Mouse (Mus musculus) hindbrain, embryonic 13.5 days (tissue): ENCODE results near the gene Rnf227. TPM values are rescaled to one million over a fixed set of nuclear protein-coding genes. Genes with fewer than 3 reads are reported as not detected.
A peak's percentile ranks its signal among the peaks of the same experiment; 100 is the strongest.

Experiments
- ATAC-seq: fragments of 200-750 bp; cut with Nextera tagmentation; 2 replicates; pipeline ENCODE4 v1.8.0; 2017; ENCODE audit warnings: moderate TSS enrichment; ENCODE audit not compliant: low FRiP score
- H3K27ac ChIP-seq: fragments of 300-500 bp; sonication (generic); 2 replicates; pipeline ENCODE4 v1.5.1; 2015; ENCODE audit warnings: inconsistent platforms, mild to moderate bottlenecking, moderate library complexity
- H3K27me3 ChIP-seq: fragments of 300-500 bp; sonication (generic); 2 replicates; pipeline ENCODE4 v1.6.1; 2015; ENCODE audit warnings: mild to moderate bottlenecking, inconsistent platforms
- H3K36me3 ChIP-seq: fragments of 300-500 bp; sonication (generic); 2 replicates; pipeline ENCODE4 v1.6.1; 2015; ENCODE audit warnings: mild to moderate bottlenecking, inconsistent platforms
- H3K4me1 ChIP-seq: fragments of 300-500 bp; sonication (generic); replicated peaks from 2 replicates; pipeline ENCODE4 v1.6.1; 2015; ENCODE audit warnings: inconsistent platforms
- H3K4me2 ChIP-seq: fragments of 300-500 bp; sonication (generic); 2 replicates; pipeline ENCODE4 v1.6.1; 2015; ENCODE audit warnings: inconsistent platforms, mild to moderate bottlenecking, moderate library complexity
- H3K4me3 ChIP-seq: fragments of 300-500 bp; sonication (generic); 2 replicates; pipeline ENCODE4 v1.5.1; 2015; ENCODE audit warnings: mild to moderate bottlenecking, inconsistent platforms
- H3K9ac ChIP-seq: fragments of 300-500 bp; sonication (generic); 2 replicates; pipeline ENCODE4 v1.6.1; 2015; ENCODE audit warnings: mild to moderate bottlenecking, inconsistent platforms
- H3K9me3 ChIP-seq: fragments of 300-500 bp; sonication (generic); 2 replicates; pipeline ENCODE4 v1.6.1; 2016; ENCODE audit warnings: inconsistent platforms
- WGBS: fragments of 180-500 bp; shearing (Covaris S2); methylation state at CpG from one replicate; pipeline ENCODE4 v1.1.7; 2015; 5-methylcytosine and 5-hydroxymethylcytosine counted together
- polyA plus RNA-seq: library from polyadenylated mRNA; unstranded; fragments of >200 nt; fragmentation: Nextera tagmentation; extraction: Ambion mirVana; gene quantifications from 2 replicates; pipeline ENCODE4 v1.2.1, GENCODE M21; 2015

The Rnf227 gene
- polyA plus RNA-seq, 1 experiment from 2014 or later: 166 TPM

DNA sequence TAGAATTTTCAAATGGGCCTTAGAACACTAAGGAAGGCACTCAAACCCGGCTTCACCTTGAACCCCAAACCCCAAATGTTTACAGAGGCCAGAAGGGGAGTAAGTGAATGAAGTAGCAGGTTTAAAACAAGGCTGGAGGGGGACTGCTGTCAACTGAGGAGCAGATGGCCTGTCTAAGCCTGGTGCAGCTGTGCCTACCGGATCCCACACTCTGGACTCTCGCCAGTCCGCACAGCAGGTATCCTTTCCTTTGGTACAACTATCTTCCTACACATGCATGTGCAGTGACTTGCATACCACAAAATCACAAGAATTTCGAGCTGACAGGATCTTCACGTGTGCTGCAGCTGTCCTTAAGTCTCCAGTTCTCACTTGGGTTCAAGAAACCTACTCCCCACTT, 18.3 kb upstream of the Rnf227 start:
- no peak overlapping the region for H3K27ac ChIP-seq
- H3K36me3 ChIP-seq: peaks cover 32% of the 10 kb centered on the region
- peak overlapping the region; percentile 80 for H3K9ac ChIP-seq
- H3K27me3 ChIP-seq: peaks cover 5% of the 10 kb centered on the region
- H3K9me3 ChIP-seq: no peaks in the 10 kb centered on the region
- ATAC-seq: no peak
- WGBS: 63% methylated on average over 6 of the region's 6 CpGs
- H3K4me3 ChIP-seq: peak overlapping the region; percentile 62
- peak overlapping the region; percentile 76 for H3K4me2 ChIP-seq
- peaks cover 52% of the 10 kb centered on the region for H3K4me1 ChIP-seq

DNA sequence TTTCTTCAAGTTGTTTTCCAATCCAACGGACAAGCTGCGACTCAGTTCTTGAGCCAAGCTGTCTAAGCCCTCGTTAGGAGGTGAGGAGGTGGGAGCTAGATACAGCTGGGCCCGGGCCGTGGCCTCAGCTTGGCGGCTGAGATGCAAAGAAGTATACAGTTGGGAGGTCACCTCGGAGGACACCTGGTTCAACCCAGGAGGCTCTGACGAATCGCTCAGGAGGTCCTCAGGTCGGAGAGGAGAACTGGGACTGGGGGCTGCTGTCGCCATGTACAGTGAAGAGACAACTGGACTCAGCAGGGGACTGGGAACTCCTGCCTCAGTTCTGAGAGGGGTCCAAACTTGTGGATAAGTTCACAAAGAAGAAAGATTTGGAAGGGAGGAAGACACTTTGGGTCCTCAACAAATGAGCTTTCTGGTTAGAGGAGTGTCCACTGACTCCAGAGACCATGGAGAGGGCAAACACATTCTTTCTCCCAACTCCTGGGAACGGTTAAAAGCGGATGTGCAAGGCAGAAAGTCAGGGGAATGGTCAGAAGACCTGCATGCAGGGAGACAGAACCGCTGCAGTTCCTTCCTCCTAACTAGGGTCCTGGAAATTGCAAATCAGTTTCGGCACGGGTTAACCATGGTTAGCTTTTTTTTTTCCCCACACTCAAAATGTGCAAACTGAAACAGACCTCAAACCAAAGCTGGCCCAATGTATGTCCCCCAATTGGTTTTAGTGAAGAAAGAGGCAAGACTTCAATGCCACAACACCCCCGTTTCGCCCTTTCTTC, 17.4 kb upstream of the Rnf227 start:
- no peaks in the 10 kb centered on the region for H3K9me3 ChIP-seq
- H3K9ac ChIP-seq: peak overlapping the region; percentile 80
- peaks cover 55% of the 10 kb centered on the region for H3K4me1 ChIP-seq
- WGBS: 31% methylated on average over 18 of the region's 18 CpGs
- H3K27me3 ChIP-seq: peaks cover 14% of the 10 kb centered on the region
- H3K27ac ChIP-seq: peak overlapping the region; percentile 92
- ATAC-seq: no peak
- peak overlapping the region; percentile 76 for H3K4me2 ChIP-seq
- H3K4me3 ChIP-seq: peak overlapping the region; percentile 62
- H3K36me3 ChIP-seq: peaks cover 25% of the 10 kb centered on the region

DNA sequence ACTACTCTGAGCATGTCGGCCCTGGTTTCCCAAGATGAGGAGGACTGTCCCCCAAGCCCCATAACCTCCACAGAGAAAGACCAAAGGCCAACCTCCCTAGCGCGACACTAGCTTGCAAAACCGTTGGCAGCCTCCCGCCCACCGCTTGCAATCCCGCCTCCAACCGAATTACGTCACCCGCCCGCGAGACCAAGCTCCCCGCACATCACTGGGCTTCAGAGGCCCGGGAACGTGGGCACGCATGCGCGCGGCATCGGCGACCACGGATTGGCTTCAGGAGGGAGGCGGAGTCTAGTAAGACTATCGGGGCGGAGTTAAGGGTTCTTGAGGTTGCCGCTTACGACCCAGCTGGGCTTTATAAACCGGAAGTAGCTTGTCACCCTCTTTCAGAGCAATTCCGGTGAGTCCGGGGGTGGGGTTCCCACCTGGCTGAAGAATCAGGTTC, 16.6 kb upstream of the Rnf227 start, which contains the start of the genes Cntrob and Trappc1:
TSS of gene Cntrob (minus strand) at position 109 of the 445 bp plus-strand sequence.
TSS of gene Trappc1 (plus strand) at position 314 of the 445 bp plus-strand sequence.
- under 1% methylated on average over 30 of the region's 30 CpGs for WGBS
- Histone ChIP-seq H3K9me3 (no peaks in the 10 kb centered on the region), H3K27ac (peak within 1 kb of the TSS; percentile 92), H3K9ac (peak within 1 kb of the TSS; percentile 84), H3K4me2 (peak within 1 kb of the TSS; percentile 89), H3K36me3 (peaks cover 17% of the 10 kb centered on the region), H3K4me1 (peaks cover 55% of the 10 kb centered on the region), H3K4me3 (peak within 1 kb of the TSS; percentile 62), H3K27me3 (peaks cover 22% of the 10 kb centered on the region)
- ATAC-seq: peak; percentile 94

DNA sequence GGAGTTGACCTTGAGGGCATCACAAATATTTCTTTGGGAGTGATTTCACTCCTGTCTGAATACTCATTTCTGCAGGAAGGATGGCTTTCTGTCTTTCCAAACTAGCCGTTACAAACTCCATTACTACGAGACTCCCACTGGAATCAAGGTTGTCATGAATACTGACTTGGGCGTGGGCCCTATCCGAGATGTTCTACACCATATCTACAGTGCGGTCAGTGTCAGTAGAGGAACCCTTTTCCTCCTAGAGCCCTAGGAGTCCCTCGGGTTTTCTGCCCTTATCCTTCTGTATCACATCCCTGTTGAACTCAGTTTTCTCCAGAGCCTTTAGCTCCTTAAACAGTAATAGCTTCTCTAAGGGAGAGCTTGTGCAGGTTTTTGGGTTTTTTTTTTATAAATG, 15.5 kb upstream of the Rnf227 start:
- no peak overlapping the region for H3K27ac ChIP-seq
- 82% methylated on average over 6 of the region's 6 CpGs for whole genome bisulfite sequencing
- peaks cover 55% of the 10 kb centered on the region for H3K4me1 ChIP-seq
- H3K9ac ChIP-seq: peak overlapping the region; percentile 84
- peaks cover 6% of the 10 kb centered on the region for H3K36me3 ChIP-seq
- peak overlapping the region; percentile 89 for H3K4me2 ChIP-seq
- H3K4me3 ChIP-seq: peak overlapping the region; percentile 62
- H3K27me3 ChIP-seq: peaks cover 32% of the 10 kb centered on the region
- no peaks in the 10 kb centered on the region for H3K9me3 ChIP-seq
- no peak for ATAC-seq

DNA sequence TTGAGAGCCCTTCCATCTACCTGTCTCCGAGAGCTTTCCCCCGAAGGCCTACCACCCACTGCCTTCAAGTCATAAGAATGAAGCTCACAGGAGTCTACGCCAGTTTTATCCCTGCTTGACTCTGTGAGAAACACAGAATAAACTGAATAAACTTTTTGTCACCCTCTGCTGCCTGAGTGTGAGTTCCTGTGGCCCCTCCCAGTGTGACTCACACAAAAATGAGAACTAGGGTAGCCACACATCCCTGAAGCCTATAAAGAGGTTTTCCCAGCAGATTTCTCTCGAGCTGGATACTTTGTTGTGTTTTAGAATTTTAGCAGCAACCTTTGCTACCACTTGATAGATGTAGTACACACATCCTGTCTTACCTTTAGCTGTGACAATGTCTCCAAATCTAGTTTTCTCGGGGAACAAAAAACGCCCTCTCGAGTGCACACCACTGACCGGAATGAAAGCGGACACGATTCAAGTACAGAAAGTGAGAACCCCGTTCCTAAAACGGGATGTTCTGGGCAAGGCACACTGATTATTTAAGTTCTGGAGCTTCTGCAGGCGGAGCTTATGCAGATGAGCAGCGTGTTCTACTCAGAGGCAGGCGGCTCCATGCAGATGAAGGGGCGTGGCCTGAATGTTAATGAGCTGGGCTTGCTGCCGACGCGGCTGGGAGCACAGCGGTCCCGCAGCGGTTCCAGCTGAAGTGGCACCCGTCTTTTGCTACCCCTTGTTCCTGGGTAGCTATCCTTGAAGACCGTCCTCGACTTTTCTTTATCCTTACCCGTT, 14.4 kb upstream of the Rnf227 start, which contains the start of gene Kcnab3:
TSS of gene Kcnab3 (plus strand) at position 631 of the 780 bp plus-strand sequence.
- peaks cover 54% of the 10 kb centered on the region for H3K4me1 ChIP-seq
- 0 out of 2 replicates have a peak within 1 kb of the TSS, but pooled peaks have one; percentile 35 for H3K27ac ChIP-seq
- H3K27me3 ChIP-seq: peaks cover 35% of the 10 kb centered on the region
- H3K9me3 ChIP-seq: no peaks in the 10 kb centered on the region
- peak within 1 kb of the TSS; percentile 54 for H3K4me3 ChIP-seq
- no peaks in the 10 kb centered on the region for H3K36me3 ChIP-seq
- 12% methylated on average over 26 of the region's 26 CpGs for WGBS
- ATAC-seq: peak; percentile 56
- H3K9ac ChIP-seq: peak within 1 kb of the TSS; percentile 78
- peak within 1 kb of the TSS; percentile 89 for H3K4me2 ChIP-seq

DNA sequence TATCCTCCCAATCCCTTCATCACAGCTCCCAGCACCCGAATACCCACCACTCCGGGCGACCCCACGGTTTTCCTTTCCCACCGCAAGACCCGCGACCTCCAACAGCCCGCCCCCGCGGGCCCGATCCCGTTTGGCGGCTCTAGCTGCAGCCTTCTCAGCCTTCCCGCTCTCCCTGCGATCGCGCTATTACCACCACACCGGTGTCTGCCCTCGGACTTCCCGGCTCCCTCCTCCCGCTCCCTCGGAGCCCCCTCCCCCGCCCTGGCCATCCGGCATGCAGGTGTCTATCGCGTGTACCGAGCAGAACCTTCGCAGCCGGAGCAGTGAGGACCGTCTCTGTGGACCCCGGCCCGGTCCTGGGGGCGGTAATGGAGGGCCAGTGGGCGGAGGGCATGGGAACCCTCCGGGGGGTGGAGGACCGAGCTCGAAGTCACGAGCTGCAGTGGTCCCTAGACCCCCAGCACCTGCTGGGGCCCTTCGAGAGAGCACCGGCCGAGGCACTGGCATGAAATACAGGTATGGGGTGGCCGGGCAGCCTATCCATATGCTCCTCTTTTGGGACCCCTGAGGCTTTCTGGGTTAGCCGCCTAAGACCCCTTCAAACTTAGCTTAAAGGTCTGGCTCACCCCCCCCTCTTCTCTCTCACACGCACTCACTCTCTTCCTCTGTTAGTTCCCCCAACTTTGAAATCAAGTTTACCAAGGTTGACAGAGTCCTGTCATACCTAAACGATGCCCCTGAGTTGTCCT, 13.7 kb upstream of the Rnf227 start:
- peak; percentile 8; the same call in 1 of the 2 replicates for ATAC-seq
- Histone ChIP-seq H3K9me3 (no peaks in the 10 kb centered on the region), H3K4me2 (peak overlapping the region; percentile 82), H3K27ac (0 out of 2 replicates have a peak overlapping the region, but pooled peaks have one; percentile 35), H3K36me3 (no peaks in the 10 kb centered on the region), H3K27me3 (peaks cover 35% of the 10 kb centered on the region), H3K4me1 (peaks cover 58% of the 10 kb centered on the region), H3K4me3 (peak overlapping the region; percentile 54), H3K9ac (peak overlapping the region; percentile 78)
- 2% methylated on average over 45 of the region's 45 CpGs for WGBS

DNA sequence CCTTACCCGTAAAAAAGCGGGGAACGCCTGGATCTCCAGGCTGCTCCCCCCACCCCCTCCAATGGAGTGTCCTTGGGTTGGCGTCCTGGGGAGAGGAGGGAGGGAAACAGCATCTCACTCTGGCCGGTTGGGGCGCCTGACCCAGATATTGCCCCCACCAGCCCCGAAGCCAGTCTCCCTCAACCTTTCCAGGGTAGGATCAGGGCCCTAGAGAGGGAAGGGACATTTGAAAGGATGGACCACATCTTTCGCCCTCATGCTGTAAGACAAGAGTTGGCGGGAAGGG, 13.2 kb upstream of the Rnf227 start:
- Histone ChIP-seq H3K4me2 (peak overlapping the region; percentile 82), H3K9me3 (no peaks in the 10 kb centered on the region), H3K9ac (no peak overlapping the region; the same call in 1 of the 2 replicates), H3K36me3 (no peaks in the 10 kb centered on the region), H3K27me3 (peaks cover 35% of the 10 kb centered on the region), H3K27ac (no peak overlapping the region), H3K4me1 (peaks cover 56% of the 10 kb centered on the region), H3K4me3 (peak overlapping the region; percentile 54)
- ATAC-seq: no peak
- WGBS: 17% methylated on average over 9 of the region's 9 CpGs

DNA sequence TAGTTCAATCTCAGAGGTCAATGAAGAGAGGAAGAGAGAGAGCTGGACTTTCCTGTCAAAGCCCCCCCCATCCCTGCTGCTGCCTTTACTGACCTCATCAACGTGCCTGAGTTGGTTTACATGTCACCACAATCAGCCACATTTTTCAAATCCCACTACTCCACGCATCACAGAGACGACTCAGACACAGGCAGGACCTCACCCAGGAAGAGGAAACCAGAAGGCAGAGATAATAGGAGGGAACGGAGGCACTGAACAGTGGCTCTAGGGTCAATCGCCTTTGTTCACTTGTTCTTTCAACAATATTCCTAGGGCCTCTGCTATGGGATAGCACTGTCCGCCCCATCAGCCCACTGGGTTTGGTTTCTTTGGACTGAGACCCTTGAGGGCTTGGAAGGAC, 12.6 kb upstream of the Rnf227 start:
- Histone ChIP-seq H3K4me1 (peaks cover 55% of the 10 kb centered on the region), H3K4me3 (no peak overlapping the region), H3K9ac (no peak overlapping the region), H3K9me3 (no peaks in the 10 kb centered on the region), H3K4me2 (no peak overlapping the region), H3K27me3 (peaks cover 35% of the 10 kb centered on the region), H3K27ac (no peak overlapping the region), H3K36me3 (no peaks in the 10 kb centered on the region)
- 43% methylated on average over 6 of the region's 6 CpGs for WGBS
- ATAC-seq: no peak

DNA sequence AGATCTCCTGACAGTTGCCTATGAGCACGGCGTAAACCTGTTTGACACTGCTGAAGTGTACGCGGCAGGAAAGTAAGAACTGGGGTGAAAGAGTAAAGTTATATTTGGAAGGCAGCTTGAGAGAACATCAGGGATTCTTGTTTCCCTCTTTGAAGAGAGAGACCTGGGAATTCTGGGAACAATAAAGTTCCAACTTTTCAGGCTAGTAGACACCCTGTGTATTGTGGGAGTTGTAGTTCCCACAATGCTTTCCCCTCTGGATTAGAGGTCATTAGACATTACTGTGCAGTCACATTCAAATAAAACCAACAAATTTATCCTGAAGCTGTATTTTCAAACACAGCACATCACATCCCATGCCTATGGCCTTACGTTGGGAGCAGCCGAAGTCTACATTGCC, 11.7 kb upstream of the Rnf227 start:
- H3K4me1 ChIP-seq: peaks cover 55% of the 10 kb centered on the region
- H3K27me3 ChIP-seq: peaks cover 35% of the 10 kb centered on the region
- H3K4me3 ChIP-seq: no peak overlapping the region
- no peaks in the 10 kb centered on the region for H3K36me3 ChIP-seq
- no peak for ATAC-seq
- H3K9ac ChIP-seq: no peak overlapping the region
- H3K4me2 ChIP-seq: no peak overlapping the region
- H3K27ac ChIP-seq: no peak overlapping the region
- 93% methylated on average over 6 of the region's 6 CpGs for WGBS
- H3K9me3 ChIP-seq: no peaks in the 10 kb centered on the region

DNA sequence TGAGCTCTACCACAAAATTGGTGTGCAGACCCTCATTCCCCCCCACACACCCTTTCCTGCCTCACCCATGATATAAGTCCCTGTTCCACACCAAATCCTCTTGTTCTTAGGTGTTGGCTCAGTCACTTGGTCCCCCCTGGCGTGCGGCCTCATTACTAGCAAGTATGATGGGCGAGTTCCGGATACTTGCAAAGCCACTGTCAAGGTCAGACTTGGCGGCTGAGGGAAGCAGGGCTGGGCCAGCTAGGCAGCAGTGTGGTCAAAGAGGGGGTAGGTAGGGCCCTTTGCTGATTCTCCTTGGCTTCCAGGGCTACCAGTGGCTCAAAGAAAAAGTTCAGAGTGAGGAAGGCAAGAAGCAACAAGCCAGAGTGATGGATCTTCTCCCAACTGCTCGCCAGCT, 9.1 kb upstream of the Rnf227 start:
- Histone ChIP-seq H3K9me3 (no peaks in the 10 kb centered on the region), H3K27me3 (peaks cover 35% of the 10 kb centered on the region), H3K9ac (no peak overlapping the region), H3K27ac (peak overlapping the region; percentile 86; the same call in 1 of the 2 replicates), H3K36me3 (no peaks in the 10 kb centered on the region), H3K4me2 (peak overlapping the region; percentile 60), H3K4me1 (peaks cover 35% of the 10 kb centered on the region), H3K4me3 (no peak overlapping the region)
- ATAC-seq: no peak
- 94% methylated on average over 6 of the region's 6 CpGs for WGBS

DNA sequence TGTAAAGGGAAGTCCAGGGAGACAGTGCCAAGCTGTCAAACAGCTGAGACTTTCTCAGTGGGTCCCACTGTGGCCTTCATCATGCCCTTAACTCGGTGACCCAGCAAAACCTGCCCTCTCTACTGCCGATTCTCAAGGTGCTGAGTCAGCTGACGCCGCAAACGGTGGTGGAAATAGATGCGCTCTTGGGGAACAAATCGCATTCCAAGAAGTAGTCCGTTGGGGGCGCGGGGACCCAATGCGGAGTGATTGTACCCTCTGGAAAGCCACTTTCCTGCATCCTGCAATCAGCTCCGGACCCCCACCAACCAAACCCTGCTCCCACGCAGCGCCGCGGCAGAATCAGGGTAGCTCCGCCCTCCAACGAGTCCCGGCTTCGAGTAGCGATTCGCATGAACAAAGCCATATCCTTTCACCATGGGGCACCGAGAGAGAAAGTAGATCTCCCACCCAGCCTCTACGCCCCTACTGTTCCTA, 8.3 kb upstream of the Rnf227 start:
- ATAC-seq: peak; percentile 75
- H3K4me1 ChIP-seq: peaks cover 27% of the 10 kb centered on the region
- peak overlapping the region; percentile 41 for H3K4me3 ChIP-seq
- H3K9ac ChIP-seq: peak overlapping the region; percentile 69
- H3K9me3 ChIP-seq: no peaks in the 10 kb centered on the region
- H3K27ac ChIP-seq: peak overlapping the region; percentile 86
- no peaks in the 10 kb centered on the region for H3K36me3 ChIP-seq
- peaks cover 30% of the 10 kb centered on the region for H3K27me3 ChIP-seq
- peak overlapping the region; percentile 60 for H3K4me2 ChIP-seq
- 1% methylated on average over 24 of the region's 24 CpGs for WGBS
